Mouse (Mus musculus) adrenal gland, postnatal 25 days (tissue): ENCODE results near the gene Ptpn9. TPM values are rescaled to one million over a fixed set of nuclear protein-coding genes. Genes with fewer than 3 reads are reported as not detected.
"Not testable (repeated sequence)": the region's sequence is repeated elsewhere in the genome, so short reads cannot be mapped to it uniquely, and the experiment has no call there.

Source experiments
- DNase-seq: peaks from one replicate; pipeline ENCODE4 v3.0.0; 2021; ENCODE audit warnings: mixed read lengths
- long read RNA-seq: library from polyadenylated mRNA; stranded (forward); transcript quantifications from one replicate; pipeline ENCODE4 v2.0.0, GENCODE M21; 2021
- total RNA-seq: library from RNA; stranded (reverse); gene quantifications from 2 replicates; pipeline ENCODE4 v1.2.3, GENCODE M21; 2021

Gene Ptpn9
- 46.9 and 60.9 TPM in 2 replicates for total RNA-seq
- long read RNA-seq, full-length matches to known transcripts, result 48 of 66 reads
- long read RNA-seq, partial matches to known transcripts, result 12 of 66 reads
- long read RNA-seq, other reads (novel, unspliced or antisense), result 6 of 66 reads

DNA sequence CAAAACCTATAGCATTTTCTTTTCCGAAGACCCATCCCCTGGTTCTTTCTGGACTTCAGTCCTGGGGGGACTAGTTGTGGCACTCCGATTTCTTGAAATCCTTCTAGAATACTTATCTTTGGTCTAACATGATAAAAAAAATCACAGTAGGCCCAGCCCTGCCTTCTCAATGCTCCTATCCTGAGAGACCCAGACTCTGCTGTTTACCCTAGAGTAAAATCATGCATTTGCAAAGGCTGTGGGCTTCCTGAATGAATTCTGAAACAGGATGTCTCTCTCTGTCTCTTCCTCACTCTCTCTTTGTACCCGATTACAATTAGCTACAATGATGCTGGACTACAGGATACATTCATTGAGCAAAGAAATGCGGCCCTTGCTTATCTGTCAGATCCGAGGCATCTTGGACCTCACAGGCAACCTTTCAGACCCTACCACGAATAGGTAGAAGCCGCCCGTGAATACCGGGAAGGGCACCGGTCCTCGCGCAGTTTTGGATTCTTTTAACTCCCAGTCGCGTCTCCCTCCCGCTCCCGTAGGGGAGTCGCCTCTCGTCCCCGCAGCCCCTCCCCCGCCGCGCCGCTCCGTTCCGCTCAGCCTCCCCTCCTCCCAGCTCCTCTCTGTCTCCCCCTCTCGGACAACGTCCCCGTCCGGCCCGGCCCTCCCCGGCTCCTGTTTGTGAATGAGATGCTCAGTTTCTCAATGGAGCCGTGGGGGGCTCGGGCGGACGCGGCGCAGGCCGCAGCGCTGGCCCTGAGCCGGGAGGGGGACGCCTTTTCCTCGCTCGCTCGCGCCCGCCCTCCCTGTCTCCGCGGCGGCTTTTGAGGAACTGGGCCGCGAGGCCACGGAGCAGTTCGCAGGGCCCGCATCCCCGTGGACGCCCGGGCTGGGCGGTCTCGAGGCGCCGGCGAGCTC lies at the start of gene Ptpn9:
Gene Ptpn9 (plus strand): TSS at position 638 of the 912 bp plus-strand sequence.
- peak; percentile 95 for DNase-seq

DNA sequence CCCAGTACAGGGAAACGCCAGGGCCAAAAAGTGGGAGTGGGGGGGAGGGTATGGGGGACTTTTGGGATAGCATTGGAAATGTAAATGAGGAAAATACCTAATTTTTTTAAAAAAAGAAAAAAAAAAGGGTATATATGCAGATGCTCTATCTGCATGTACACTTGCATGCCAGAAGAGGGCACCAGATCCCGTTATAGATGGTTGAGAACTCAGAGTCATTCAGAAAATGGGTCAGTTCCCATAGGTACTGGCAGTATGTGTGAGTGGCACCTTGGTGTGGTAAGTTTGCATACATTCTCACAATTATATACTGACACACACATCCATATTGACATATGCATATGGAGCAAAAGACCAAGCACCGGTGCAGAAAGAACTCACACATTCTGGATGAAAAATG lies 47.2 kb upstream of the Ptpn9 start:
- DNase-seq, result peak; percentile 31

DNA sequence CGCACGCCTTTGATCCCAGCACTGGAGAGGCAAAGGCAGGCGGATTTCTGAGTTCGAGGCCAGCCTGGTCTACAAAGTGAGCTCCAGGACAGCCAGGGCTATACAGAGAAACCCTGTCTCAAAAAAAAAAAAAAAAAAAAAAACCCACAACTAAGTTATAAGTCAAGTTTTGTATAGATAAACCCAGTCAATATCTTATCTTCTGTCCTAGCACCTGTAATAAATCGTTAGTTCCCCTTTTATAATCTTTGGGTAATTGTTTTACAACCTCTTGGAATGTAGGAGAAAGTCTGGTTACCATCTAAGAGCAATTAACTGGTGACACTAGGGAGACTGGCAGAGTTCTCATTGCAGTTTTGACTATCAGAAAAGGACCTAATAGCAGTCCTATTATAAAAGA lies 46.0 kb upstream of the Ptpn9 start:
- not testable (repeated sequence) for DNase-seq

DNA sequence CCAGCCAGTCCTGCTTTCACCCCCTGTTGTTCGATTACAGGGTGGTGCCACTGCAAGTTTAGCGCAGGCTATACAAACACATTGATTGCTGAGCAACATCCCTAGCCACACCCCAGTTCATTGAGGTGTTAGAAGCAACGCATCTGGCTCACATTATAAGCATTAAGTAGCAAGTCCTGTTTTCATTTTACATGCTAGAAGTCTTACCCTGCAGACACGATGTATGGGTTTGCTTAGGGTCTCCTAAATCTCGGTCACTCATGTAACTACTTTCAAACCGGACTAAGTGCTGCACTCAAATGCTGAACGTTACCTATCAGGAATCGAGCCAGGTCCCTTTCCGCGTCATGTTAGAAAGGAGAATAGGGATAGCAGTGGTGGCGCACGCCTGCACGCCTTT lies 45.0 kb upstream of the Ptpn9 start:
- no peak for DNase-seq

DNA sequence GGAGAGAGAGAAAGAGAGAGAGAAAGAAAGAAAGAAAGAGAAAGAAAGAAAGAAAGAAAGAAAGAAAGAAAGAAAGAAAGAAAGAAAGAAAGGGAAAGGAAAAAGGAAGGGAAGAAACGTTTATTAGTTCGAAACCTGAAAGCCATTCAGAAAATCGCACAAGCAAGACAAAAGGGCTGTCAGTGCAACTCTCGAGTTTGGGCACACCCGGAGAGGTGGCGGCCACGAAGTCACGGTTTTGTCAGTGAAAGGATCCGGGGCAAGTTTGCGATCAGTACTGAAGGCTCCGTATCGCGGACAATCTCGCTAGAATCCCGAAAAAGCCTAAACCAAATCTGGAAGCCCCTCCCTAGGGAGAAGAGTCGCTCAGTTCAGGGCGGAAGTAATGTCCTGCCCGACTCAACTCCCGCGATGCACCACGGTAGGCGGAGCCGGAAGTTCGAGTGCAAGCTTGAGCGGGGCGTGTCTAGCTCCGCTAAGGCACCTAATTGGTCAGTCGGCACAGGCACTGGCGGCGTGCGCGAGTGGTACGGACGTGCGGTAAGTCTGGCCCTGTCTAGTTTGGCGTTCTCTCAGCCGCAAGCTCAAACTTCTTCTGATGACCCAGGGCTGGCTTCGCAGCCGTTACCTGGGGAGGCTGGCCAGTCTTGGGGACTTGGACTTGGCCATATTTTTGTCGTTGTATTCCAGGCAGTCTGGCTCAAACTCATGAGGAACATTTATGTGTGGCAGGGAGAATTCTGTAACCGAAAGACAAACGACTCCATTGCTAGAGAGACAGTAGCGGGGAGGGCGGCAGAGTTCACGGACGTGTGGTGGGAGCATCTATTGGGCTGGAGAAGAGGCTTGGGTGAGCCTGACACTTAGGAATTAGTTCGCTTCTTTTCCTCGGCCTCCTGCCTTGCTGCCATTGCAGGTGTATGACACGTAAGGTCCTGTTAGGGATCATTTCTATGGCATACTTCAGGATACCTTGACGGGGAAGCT lies 44.0 kb upstream of the Ptpn9 start, which contains the start of gene Snupn:
Gene Snupn (plus strand): TSS at position 465 of the 987 bp plus-strand sequence.
- peak; percentile 96 for DNase-seq

DNA sequence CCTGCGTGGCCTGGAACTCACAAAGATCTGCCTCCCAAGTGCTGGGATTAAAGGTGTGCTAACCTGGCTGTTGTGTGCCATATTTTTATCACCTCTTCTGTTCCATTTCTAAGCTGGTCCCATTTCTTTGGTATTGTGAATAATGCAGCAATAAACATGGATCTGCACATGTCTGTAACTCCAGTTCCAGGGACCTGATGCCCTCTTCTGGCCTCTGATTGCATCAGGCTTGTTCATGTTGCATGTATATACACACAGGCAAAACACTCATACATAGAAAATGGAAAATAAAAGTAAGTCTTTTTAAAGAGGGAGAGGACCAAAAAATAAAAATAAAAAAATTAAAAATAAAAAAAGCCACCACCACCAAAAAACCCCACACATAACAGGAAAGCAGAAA lies 41.2 kb upstream of the Ptpn9 start:
- no peak for DNase-seq

DNA sequence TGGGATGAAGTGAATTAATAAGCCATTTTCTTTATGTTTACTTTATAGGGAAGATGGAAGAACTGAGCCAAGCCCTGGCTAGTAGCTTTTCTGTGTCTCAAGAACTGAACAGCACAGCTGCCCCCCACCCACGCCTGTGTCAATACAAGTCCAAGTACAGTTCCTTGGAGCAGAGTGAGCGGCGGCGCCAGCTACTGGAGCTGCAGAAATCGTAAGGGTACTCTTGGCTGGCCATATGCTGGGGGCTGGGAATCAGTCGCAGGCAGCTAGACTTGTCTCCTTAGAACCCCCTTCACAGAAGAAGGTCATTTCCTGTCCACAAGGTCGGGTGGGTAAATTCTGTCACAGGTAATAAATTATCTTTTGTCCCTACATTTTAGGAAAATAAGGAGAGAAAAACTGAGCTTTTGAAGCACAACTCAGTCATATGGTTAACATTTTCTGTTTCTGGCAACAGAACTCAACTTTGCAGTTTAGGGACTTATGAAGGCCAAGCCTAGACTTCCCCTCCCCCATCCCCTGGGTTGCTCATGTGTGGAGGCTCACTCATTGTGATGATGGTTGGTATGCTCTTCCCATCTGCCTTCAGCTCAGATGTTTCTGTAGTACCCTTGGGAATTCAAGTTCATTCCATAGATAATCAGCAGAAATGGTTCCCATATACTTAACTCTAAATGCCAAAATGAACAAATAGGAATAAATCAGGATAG lies 37.6 kb upstream of the Ptpn9 start:
- peak; percentile 11 for DNase-seq

DNA sequence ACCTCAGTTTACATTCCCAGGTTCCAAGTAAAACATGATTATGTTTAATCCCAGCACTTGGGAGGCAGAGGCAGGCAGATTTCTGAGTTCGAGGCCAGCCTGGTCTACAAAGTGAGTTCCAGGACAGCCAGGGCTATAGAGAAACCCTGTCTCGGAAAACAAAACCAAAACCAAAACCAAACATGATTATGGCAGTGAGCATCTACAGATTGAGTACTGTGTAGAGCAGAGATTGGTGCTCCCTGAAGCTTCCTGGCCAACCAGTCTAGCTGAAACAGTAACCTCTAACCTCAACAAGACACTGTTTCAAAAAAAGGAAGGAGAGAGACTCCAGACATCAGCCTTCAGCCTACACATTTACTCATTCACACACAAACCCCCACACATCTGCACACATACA lies 36.0 kb upstream of the Ptpn9 start:
- DNase-seq, result no peak

DNA sequence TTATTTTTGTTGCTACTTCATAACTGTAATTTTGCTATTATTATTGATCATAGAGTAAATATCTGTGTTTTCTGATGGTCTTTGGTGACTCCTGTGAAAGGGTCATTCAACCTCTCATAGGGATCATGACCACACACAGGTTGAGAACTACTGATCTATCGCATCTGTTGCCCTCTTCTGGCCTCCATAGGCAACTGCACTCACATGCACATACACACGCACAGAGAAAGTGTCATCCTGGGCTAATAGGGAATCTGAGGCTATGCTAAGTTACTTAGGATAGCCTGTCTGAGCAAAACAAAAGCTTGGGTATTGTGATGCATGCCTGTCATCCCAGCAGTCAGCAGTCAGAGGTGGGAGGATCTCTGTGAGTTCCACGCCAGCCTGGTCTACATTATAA lies 33.1 kb upstream of the Ptpn9 start:
- DNase-seq, result no peak

DNA sequence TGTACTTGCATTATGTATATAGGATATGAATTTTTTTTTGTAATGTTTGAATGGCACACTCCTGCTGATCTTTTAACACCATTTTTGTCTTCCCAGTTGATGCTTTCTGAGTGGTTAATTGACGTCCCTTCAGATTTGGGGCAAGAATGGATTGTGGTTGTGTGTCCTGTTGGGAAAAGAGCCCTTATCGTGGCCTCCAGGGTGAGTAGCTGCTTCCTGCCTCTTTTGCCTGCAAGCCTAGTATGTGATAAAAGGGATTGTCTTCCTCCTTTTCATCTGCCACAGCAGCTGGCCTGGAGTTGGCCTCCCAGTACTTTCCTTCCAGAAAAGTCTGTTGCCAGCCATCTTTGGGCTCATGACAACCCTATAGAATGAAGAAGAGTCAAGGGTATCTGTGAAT lies 24.6 kb upstream of the Ptpn9 start:
- no peak for DNase-seq

DNA sequence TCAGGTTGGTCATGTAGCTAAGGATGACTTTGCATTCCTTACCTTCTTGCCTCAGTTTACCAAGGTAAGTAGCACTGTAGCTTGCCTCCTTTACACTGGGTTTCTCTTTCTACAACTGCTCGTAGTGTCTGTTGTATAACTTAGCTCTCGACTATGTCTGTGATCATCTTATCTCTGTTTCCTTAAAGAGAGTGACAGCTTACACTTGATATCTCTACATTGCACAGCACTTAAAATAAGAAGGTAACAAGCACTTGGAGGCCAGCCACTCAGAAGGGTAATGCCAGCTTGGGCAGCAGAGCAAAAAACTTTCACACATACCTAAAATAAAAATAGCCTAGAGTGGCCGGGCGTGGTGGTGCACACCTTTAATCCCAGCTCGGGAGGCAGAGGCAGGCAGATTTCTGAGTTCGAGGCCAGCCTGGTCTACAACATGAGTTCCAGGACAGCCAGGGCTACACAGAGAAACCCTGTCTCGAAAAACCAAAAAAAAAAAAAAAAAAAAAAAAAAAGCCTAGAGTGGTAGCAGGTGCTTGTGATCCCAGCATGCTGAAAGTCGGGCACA lies 20.7 kb upstream of the Ptpn9 start:
- DNase-seq, result no peak

DNA sequence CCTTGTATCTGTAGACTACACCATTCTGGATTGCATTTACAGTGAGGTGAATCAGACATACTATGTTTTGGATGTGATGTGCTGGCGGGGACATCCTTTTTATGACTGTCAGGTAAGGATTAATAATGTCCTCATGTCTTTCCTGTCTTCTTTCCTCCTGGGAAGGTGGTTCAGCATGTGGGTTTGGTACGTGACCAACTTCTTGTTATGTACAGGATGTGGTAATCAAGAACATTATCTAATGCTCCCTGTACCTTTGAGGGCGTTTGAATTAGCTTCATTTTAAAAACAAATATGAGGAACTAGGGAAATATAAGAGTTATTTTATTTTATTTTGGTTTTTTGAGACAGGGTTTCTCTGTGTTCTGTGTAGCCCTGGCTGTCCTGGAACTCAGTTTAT lies 19.5 kb upstream of the Ptpn9 start:
- no peak for DNase-seq

DNA sequence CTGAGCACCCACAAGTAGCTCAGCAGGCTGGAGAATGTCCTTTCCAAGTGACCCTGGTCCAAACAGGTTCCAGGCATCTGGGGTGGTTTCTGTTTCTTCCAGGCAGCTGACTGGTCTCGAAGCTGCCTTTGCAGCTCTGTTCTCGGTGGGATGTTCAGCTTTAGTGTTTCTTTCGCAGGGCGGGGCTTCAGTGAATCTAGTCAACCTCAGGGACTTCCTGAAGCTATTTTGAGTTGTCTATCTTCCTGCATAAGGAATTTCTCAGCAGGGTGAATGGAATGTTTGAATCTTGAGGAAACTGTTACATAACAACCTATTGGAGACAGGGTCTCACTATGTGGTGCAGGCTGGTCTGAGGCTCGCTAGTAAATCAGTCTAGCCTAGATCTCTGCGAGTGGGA lies 14.5 kb upstream of the Ptpn9 start:
- no peak for DNase-seq

DNA sequence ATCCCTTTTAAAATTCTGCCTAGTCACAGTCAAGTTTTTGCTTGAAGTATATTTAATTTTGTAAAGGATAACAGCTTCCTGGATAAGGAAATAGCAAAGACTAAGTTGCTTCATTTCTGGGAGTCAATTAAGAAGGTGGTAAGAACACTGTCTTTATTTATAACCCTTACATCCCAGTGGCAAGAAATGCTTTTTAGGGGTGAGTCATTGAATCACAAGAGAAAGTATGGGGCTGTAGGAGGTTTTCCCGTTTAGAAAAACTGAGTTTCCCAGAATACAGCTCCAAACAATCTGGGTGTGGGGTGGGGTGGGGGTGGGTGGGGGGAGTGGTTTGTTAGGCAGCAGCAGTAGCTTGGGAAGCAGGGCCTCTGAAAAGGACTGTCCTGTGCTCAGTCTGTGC lies 13.2 kb upstream of the Ptpn9 start:
- no peak for DNase-seq

DNA sequence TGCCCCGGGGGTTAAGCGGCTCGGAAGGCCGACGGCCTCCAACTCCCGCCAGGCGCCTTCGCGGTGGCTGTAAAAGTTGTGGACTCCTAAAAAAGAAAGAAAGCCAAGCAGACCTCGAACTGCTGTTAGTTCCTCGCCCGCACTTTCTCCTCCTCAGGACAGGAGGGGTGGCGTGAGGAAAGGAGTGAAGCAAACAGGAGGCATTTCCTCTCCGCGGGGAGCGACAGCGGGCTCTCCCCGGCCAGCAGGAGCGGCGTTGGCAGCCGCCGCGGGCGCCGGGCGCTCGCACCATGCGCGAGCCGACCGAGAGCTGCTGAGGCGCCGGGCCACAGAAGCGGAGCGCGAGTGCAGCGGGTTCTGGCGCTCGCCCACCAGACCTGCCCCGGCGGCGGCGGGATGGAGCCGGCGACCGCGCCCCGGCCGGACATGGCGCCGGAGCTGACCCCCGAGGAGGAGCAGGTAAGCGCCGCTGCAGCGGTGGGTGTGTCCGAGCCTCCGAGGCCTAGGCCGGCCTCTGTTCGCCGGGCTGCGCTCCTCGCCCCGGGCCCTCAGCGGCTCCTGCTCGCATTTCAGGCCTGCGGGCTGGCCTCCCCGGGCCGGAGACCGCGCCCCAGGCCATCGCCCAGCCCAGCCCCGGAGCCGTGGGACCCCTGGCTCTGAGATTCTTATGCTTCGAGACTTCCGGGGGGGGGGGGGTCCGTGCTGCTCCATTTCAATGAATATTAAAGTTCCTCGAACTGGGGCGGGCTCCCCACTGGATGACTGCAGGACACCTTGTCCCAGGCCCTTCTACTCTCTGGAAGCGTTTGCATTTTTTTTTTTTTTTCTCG lies 690 bp downstream of the Ptpn9 start:
- DNase-seq, result peak; percentile 74

DNA sequence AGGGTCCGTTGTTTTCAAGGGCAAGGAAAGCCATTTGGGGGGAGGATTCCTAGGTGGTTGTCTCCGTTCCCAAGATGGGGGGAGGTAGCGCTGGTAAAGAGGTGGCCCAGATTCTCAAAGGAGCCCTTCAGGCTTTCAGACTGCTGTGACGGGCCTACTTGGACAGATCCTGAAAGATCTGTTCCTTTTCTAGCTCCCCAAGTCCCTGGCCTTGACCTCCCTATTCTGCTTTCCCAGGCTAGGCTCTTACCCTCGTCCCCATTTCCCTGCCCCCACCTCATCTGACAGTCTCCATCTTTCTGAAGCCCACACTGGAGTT lies 1.3 kb downstream of the Ptpn9 start:
- DNase-seq, result peak; percentile 22

DNA sequence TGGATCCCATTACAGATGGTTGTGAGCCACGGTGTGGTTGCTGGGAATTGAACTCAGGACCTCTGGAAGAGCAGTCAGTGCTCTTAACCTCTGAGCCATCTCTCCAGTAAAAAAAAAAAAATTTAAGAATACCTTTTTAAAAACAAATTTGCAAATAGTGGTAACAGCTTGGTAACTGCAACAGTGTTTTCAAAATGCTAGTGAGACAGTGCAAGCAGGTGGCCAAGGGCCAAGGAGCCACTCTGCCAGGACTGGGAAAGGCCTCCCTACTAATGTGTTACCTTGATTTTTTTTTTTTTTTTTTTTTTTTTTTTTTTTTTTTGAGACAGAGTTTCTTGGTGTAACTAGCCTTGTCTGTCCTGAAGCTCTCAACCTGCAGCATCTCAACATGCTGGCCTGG lies 2.5 kb downstream of the Ptpn9 start:
- DNase-seq, result peak; percentile 53

DNA sequence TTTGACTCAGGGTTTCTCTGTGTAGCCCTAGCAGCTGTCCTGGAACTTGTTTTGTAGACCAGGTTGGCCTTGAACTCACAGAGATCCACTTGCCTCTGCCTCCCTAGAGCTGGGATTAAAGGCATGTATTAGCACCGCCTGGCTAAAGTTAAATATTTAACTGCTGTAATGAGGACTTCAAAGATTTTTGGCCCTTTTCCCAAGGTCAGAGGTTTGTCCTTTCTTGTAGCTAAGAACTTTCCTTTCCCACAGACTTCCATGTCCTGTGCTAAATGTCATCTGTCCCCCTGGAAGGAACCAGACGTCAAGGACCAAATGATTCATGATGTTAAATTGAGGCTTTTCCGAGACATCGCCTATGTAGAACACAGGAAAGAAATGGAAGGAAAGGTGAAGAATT lies 8.3 kb downstream of the Ptpn9 start:
- DNase-seq, result no peak

DNA sequence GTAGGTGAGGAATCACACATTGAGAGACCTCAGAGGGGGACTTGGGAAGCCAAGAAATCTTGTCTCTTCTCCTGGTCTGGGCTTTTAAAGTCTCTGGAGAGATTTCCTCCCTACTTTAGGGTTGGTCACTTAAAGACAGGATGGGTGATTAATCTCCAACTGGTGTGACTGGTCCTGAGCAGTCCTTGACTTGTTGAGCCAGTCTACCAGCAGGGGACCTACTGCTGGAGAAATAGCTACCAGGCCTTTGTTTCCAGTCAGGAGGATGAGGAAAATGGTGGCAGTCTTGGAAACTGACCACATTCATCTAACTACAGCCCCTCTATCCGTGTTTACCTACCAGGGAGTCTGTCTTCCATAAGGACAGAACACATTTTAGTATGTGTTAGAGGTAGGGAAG lies 17.7 kb downstream of the Ptpn9 start:
- DNase-seq, result no peak

DNA sequence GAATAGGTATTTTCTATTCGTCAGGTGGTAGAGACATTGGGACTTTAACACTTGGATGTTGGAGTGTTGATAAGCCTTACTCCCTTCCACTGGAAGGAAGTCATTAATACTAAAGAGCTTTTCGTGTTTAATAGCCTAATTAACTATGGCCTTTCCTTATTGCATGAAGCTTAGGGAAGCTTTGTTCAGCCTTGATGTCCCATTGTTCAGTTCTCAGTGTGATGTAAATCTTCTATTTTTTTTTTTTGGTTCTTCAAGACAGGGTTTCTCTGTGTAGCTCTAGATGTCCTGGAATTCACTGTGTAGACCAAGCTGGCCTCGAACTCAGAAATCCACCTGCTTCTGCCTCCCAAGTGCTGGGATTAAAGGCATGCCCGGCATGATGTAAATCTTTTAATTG lies 18.2 kb downstream of the Ptpn9 start:
- DNase-seq, result no peak

DNA sequence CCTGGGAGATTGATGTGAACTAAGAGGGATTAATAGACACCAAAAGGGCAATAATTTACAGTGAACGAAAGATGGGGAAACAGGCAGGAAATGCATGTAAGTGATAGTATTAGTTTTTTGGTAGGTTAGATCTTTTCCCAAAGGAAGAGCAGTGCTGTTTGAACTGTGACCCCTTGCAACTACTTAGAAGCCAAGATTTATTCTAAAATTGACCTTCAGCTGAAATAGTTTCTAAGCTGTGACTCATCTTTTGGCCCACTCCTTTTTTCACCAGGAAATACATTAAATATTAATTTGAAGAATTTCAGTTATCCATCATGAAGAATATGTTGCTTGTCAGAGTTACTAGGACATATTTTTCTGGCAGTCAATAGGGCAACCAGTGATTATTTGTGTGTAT lies 19.0 kb downstream of the Ptpn9 start:
- DNase-seq, result no peak
